Mouse (Mus musculus) heart, embryonic 10.5 days (tissue): ENCODE measurements around the gene Lekr1. TPM values are rescaled to one million over a fixed set of nuclear protein-coding genes. Genes with fewer than 3 reads are reported as not detected.

Experiments
- DNase-seq: peaks from one replicate; pipeline ENCODE4 v3.0.0-alpha.2; 2017; ENCODE audit warnings: low spot score
- H3K27ac ChIP-seq: fragments of 300-500 bp; sonication (generic); 2 replicates; pipeline ENCODE4 v1.5.1; 2016; ENCODE audit warnings: mild to moderate bottlenecking
- H3K27me3 ChIP-seq: fragments of 300-500 bp; sonication (generic); 2 replicates; pipeline ENCODE4 v1.6.1; 2016; ENCODE audit warnings: mild to moderate bottlenecking; ENCODE audit not compliant: poor library complexity, insufficient read depth, severe bottlenecking
- H3K36me3 ChIP-seq: fragments of 300-500 bp; sonication (generic); 2 replicates; pipeline ENCODE4 v1.6.1; 2016; ENCODE audit warnings: mild to moderate bottlenecking, moderate library complexity
- H3K4me1 ChIP-seq: fragments of 300-500 bp; sonication (generic); 2 replicates; pipeline ENCODE4 v1.6.1; 2016; ENCODE audit warnings: mild to moderate bottlenecking
- H3K4me3 ChIP-seq: fragments of 300-500 bp; sonication (generic); 2 replicates; pipeline ENCODE4 v1.5.1; 2016; ENCODE audit warnings: mild to moderate bottlenecking, moderate library complexity
- H3K9me3 ChIP-seq: fragments of 300-500 bp; sonication (generic); 2 replicates; pipeline ENCODE4 v1.6.1; 2016; ENCODE audit warnings: mild to moderate bottlenecking, moderate library complexity
- WGBS: fragments of 180-500 bp; shearing (Covaris S2); methylation state at CpG from one replicate; pipeline ENCODE4 v1.1.7; 2016; 5-methylcytosine and 5-hydroxymethylcytosine counted together
- polyA plus RNA-seq: library from polyadenylated mRNA; unstranded; fragments of >200 nt; fragmentation: Nextera tagmentation; extraction: Ambion mirVana; gene quantifications from 2 replicates; pipeline ENCODE4 v1.2.1, GENCODE M21; 2016

Lekr1 gene
- polyA plus RNA-seq, 1 experiment from 2014 or later = 5.3 TPM

GRCm38 (mm10) chr3:65638896-65639295, 27.1 kb upstream of the Lekr1 start:
- WGBS = 84% methylated on average over 11 of the region's 11 CpGs

GRCm38 (mm10) chr3:65639454-65640014, 26.5 kb upstream of the Lekr1 start:
- DNase-seq = no peak
- H3K9me3 ChIP-seq = no peaks in the 10 kb centered on the region
- H3K4me3 ChIP-seq = no peak overlapping the region
- H3K27ac ChIP-seq = no peak overlapping the region
- H3K27me3 ChIP-seq = no peaks in the 10 kb centered on the region
- 80% methylated on average over 5 of the region's 5 CpGs for WGBS
- H3K36me3 ChIP-seq = no peaks in the 10 kb centered on the region
- no peaks in the 10 kb centered on the region; the same call in 1 of the 2 replicates for H3K4me1 ChIP-seq

More at GRCm38 (mm10) chr3:65638896-65639295, 27.1 kb upstream of the Lekr1 start:
- no peak overlapping the region for H3K4me3 ChIP-seq
- H3K4me1 ChIP-seq = no peaks in the 10 kb centered on the region; the same call in 1 of the 2 replicates
- no peaks in the 10 kb centered on the region for H3K27me3 ChIP-seq
- no peaks in the 10 kb centered on the region for H3K9me3 ChIP-seq
- H3K36me3 ChIP-seq = no peaks in the 10 kb centered on the region
- H3K27ac ChIP-seq = no peak overlapping the region
- no peak for DNase-seq

GRCm38 (mm10) chr3:65642959-65643358, 23.1 kb upstream of the Lekr1 start:
- Histone ChIP-seq H3K36me3 (no peaks in the 10 kb centered on the region), H3K4me1 (no peaks in the 10 kb centered on the region), H3K27ac (no peak overlapping the region), H3K27me3 (no peaks in the 10 kb centered on the region), H3K4me3 (no peak overlapping the region), H3K9me3 (no peaks in the 10 kb centered on the region)
- 84% methylated on average over 2 of the region's 2 CpGs for WGBS
- DNase-seq = no peak

- no peak overlapping the region for H3K4me3 ChIP-seq
- H3K36me3 ChIP-seq = no peaks in the 10 kb centered on the region
- WGBS = 71% methylated on average over 1 of the region's 1 CpGs
- H3K27me3 ChIP-seq = no peaks in the 10 kb centered on the region
- no peaks in the 10 kb centered on the region for H3K9me3 ChIP-seq
- H3K27ac ChIP-seq = no peak overlapping the region
- H3K4me1 ChIP-seq = no peaks in the 10 kb centered on the region
- no peak for DNase-seq
These were observed 22.4 kb upstream of the Lekr1 start for GRCm38 (mm10) chr3:65643654-65644053.

GRCm38 (mm10) chr3:65647592-65647991, 18.4 kb upstream of the Lekr1 start:
- H3K4me1 ChIP-seq = 0 out of 2 replicates have a peak, but pooled peaks cover 6% of the 10 kb centered on the region
- 81% methylated on average over 8 of the region's 8 CpGs for WGBS

GRCm38 (mm10) chr3:65648913-65649312, 17.1 kb upstream of the Lekr1 start:
- Histone ChIP-seq H3K4me3 (no peak overlapping the region), H3K27me3 (no peaks in the 10 kb centered on the region), H3K9me3 (no peaks in the 10 kb centered on the region), H3K27ac (no peak overlapping the region), H3K36me3 (no peaks in the 10 kb centered on the region), H3K4me1 (0 out of 2 replicates have a peak, but pooled peaks cover 6% of the 10 kb centered on the region)
- no peak for DNase-seq
- 43% methylated on average over 1 of the region's 1 CpGs for WGBS

More at GRCm38 (mm10) chr3:65647592-65647991, 18.4 kb upstream of the Lekr1 start:
- Histone ChIP-seq H3K4me3 (no peak overlapping the region), H3K27me3 (no peaks in the 10 kb centered on the region), H3K36me3 (no peaks in the 10 kb centered on the region), H3K27ac (no peak overlapping the region), H3K9me3 (no peaks in the 10 kb centered on the region)
- DNase-seq = no peak

- no peak for DNase-seq
- H3K36me3 ChIP-seq = no peaks in the 10 kb centered on the region
- H3K27ac ChIP-seq = no peak overlapping the region
- no peak overlapping the region for H3K4me3 ChIP-seq
- no peaks in the 10 kb centered on the region for H3K9me3 ChIP-seq
- H3K4me1 ChIP-seq = 0 out of 2 replicates have a peak, but pooled peaks cover 6% of the 10 kb centered on the region
- 70% methylated on average over 7 of the region's 7 CpGs for WGBS
- no peaks in the 10 kb centered on the region for H3K27me3 ChIP-seq
These were observed 15.7 kb upstream of the Lekr1 start for GRCm38 (mm10) chr3:65650156-65650815.

GRCm38 (mm10) chr3:65654541-65655206, 11.4 kb upstream of the Lekr1 start:
- Histone ChIP-seq H3K4me3 (no peak overlapping the region), H3K27ac (no peak overlapping the region), H3K4me1 (peaks cover 11% of the 10 kb centered on the region; the same call in 1 of the 2 replicates), H3K9me3 (no peaks in the 10 kb centered on the region), H3K36me3 (no peaks in the 10 kb centered on the region), H3K27me3 (peaks cover 13% of the 10 kb centered on the region)
- 65% methylated on average over 10 of the region's 10 CpGs for WGBS
- DNase-seq = no peak

- no peak overlapping the region for H3K27ac ChIP-seq
- no peaks in the 10 kb centered on the region for H3K9me3 ChIP-seq
- H3K4me1 ChIP-seq = peaks cover 11% of the 10 kb centered on the region; the same call in 1 of the 2 replicates
- WGBS = 77% methylated on average over 7 of the region's 7 CpGs
- H3K36me3 ChIP-seq = no peaks in the 10 kb centered on the region
- H3K27me3 ChIP-seq = peaks cover 13% of the 10 kb centered on the region
- no peak overlapping the region for H3K4me3 ChIP-seq
- no peak for DNase-seq
These were observed 9.6 kb upstream of the Lekr1 start for GRCm38 (mm10) chr3:65656451-65656850.

- Histone ChIP-seq H3K27me3 (peaks cover 13% of the 10 kb centered on the region), H3K4me1 (peaks cover 11% of the 10 kb centered on the region; the same call in 1 of the 2 replicates), H3K9me3 (no peaks in the 10 kb centered on the region), H3K27ac (no peak overlapping the region), H3K4me3 (no peak overlapping the region), H3K36me3 (no peaks in the 10 kb centered on the region)
- DNase-seq = no peak
- 34% methylated on average over 12 of the region's 12 CpGs for WGBS
These were observed 8.9 kb upstream of the Lekr1 start for GRCm38 (mm10) chr3:65656902-65657660.

- no peak for DNase-seq
- H3K9me3 ChIP-seq = no peaks in the 10 kb centered on the region
- H3K4me1 ChIP-seq = peaks cover 11% of the 10 kb centered on the region; the same call in 1 of the 2 replicates
- peak overlapping the region; percentile 98 for H3K27ac ChIP-seq
- 10% methylated on average over 18 of the region's 18 CpGs for WGBS
- H3K36me3 ChIP-seq = no peaks in the 10 kb centered on the region
- peaks cover 13% of the 10 kb centered on the region for H3K27me3 ChIP-seq
- peak overlapping the region; percentile 80 for H3K4me3 ChIP-seq
These were observed 7.9 kb upstream of the Lekr1 start for GRCm38 (mm10) chr3:65658081-65658612.
